Mouse (Mus musculus) bone marrow macrophage, adult 2 months (primary cell): ENCODE data around the gene Tbcd. TPM values are rescaled to one million over a fixed set of nuclear protein-coding genes. Genes with fewer than 3 reads are reported as not detected.
A peak's percentile ranks its signal among the peaks of the same experiment; 100 is the strongest.

Experiments
- H3K27ac ChIP-seq: 2 replicates; pipeline ENCODE4 v1.5.1; 2012; ENCODE audit warnings: low read depth, low read length; ENCODE audit not compliant: insufficient read depth
- H3K4me1 ChIP-seq: 2 replicates; pipeline ENCODE4 v1.6.1; 2012; ENCODE audit warnings: low read length; ENCODE audit not compliant: control insufficient read depth, insufficient read depth
- H3K4me3 ChIP-seq: 2 replicates; pipeline ENCODE4 v1.5.1; 2012; ENCODE audit warnings: mild to moderate bottlenecking, low read length, moderate library complexity; ENCODE audit not compliant: insufficient read depth
- CTCF ChIP-seq: IDR thresholded peaks from 2 replicates; pipeline ENCODE4 v1.5.1; 2012; ENCODE audit warnings: low read depth, mild to moderate bottlenecking, low read length, moderate library complexity
- POLR2A ChIP-seq: IDR thresholded peaks from 2 replicates; pipeline ENCODE4 v1.6.1; 2012; ENCODE audit warnings: mild to moderate bottlenecking, low read depth, low read length, borderline replicate concordance
- polyA plus RNA-seq: library from polyadenylated mRNA; stranded (reverse); fragments of >200 nt; gene quantifications from 2 replicates; pipeline ENCODE4 v1.2.4, GENCODE M21; 2012; ENCODE audit not compliant: missing spikeins, insufficient read depth, insufficient read length

Tbcd gene
- polyA plus RNA-seq, 1 experiment = 27.4 TPM

DNA sequence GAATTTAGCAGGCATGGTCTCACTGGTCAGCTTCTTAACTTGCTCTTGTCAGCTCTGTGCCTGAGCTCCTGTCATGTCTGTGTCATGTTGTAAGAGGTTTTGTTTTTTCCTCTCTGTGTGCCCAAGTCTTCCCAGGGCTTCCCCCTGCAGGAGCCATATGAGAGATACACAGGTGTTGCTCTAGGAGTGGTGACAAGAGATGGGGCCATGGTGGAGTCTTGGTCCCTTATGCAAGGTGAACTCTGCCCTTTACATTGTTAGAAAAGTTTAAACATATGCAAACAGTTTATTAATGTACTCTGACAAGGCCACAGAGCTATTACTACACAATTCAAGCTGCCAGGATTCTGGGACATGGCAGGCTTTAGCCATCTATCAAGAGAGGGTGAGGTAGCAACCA, 164.8 kb downstream of the Tbcd start:
- H3K4me3 ChIP-seq = no peak overlapping the region
- no peaks in the 10 kb centered on the region for H3K4me1 ChIP-seq
- TF ChIP-seq POLR2A (no peak), CTCF (no peak)
- no peak overlapping the region for H3K27ac ChIP-seq

DNA sequence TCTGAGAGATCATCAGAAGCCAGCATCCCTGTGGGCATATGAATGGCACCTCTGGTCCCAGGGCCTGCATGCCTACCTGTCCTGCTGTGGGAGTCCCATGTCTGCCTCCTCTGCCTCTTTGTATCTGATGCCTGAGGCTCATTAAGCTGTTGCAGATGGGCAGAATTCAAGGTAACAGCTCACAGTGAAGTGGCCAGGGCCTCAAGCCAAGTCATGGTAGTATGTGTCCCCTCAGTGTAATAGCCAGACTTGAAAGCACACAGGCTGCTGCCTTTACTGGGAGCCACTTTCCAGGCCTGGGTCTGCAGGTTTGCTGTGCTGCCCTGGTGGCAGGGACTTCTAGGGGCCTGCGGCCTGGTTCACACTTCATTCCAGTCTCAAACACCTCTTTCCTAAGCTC, 165.6 kb downstream of the Tbcd start:
- no peak overlapping the region for H3K27ac ChIP-seq
- H3K4me3 ChIP-seq = no peak overlapping the region
- no peak for TF ChIP-seq POLR2A
- TF ChIP-seq CTCF = no peak
- no peaks in the 10 kb centered on the region for H3K4me1 ChIP-seq

DNA sequence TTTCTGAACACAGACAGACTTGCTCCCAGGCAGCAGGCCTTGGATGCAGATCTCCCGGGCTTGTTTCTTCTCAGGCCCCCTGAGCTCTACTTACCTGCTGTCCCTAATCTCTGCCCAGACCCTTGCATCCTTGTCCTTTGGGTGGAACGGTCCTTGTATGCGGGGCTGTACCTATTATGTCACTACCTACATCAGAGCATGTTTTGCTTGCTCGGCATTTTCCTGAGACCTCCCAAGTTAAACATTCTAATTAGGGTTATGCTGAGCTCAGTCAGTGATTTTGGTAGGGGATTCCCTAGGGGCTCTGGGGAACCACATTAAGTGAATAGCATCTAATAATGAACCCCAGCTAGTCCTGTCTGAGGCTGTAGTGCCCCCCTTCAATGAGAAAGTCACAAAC, 173.3 kb downstream of the Tbcd start:
- no peak overlapping the region for H3K4me3 ChIP-seq
- H3K27ac ChIP-seq = no peak overlapping the region
- no peak for TF ChIP-seq CTCF
- no peak for TF ChIP-seq POLR2A
- H3K4me1 ChIP-seq = peaks cover 4% of the 10 kb centered on the region; the same call in 1 of the 2 replicates

DNA sequence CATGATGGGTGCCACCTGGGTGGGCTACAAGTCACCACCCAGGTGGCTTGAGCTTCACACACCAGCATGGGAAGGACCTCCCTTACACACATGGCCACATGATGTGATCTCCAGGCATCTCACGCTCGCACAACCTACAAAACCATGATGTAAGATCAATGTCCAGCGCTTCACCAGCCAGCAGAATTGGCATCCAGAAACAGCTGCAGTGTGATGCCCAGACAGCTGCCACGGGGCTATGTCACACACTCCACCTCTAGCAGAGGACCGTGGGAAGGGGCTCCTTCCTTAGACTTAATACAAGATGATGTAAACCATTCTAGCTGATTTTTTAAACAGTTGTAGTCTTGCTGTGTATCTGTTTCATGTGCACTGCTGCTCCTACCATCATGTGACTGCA, 175.8 kb downstream of the Tbcd start:
- peaks cover 4% of the 10 kb centered on the region; the same call in 1 of the 2 replicates for H3K4me1 ChIP-seq
- H3K4me3 ChIP-seq = no peak overlapping the region
- TF ChIP-seq POLR2A (no peak), CTCF (no peak)
- no peak overlapping the region for H3K27ac ChIP-seq

- no peak for TF ChIP-seq POLR2A
- no peak for TF ChIP-seq CTCF
Observed at GRCm38 (mm10) chr11:121629529-121629928, 177.8 kb downstream of the Tbcd start.

DNA sequence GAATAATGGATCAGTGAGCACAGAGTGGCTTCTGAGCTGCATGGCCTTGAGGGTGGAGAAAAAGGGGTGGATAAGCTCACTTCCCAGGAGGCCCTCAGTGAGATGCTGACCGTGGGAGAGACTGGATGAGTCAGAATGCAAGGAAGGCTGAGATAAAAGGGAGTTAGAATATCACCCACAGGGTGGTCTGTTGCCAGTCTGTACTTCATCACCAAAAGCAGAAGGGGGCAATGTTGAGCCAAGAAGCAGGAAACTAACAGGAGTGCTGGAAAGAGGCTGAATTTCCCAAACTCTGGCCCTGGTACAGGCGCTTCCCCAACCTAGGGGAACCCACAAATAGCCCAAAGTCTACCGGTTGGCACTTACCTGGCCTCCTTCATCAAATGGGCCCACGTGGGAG, 178.7 kb downstream of the Tbcd start:
- TF ChIP-seq CTCF (0 out of 2 replicates have a peak, but pooled peaks have one; percentile 8), POLR2A (no peak)
- H3K4me3 ChIP-seq = no peak overlapping the region
- peaks cover 4% of the 10 kb centered on the region; the same call in 1 of the 2 replicates for H3K4me1 ChIP-seq
- H3K27ac ChIP-seq = no peak overlapping the region

More at GRCm38 (mm10) chr11:121629529-121629928, 177.8 kb downstream of the Tbcd start:
- peaks cover 4% of the 10 kb centered on the region; the same call in 1 of the 2 replicates for H3K4me1 ChIP-seq
- H3K4me3 ChIP-seq = no peak overlapping the region
- no peak overlapping the region for H3K27ac ChIP-seq

DNA sequence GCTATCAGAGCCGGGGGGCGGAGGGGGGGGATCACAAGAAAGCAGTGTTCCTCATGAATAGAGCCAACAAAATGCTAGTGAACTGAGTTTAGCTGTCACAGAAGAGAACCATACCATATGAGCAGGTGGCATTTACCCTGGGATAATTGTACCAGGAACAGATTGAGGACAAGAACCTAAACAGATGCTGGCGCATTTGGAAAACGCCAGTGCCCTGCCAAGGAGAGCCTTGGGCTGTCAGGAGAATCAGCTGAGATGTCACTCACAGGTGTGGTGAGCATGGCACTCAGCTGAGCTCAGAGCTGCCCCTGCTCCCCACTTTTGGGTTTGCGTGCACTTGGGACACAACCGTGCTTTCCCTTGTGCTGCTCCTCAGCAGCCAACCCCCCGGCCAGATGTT, 179.7 kb downstream of the Tbcd start:
- Histone ChIP-seq H3K4me1 (peaks cover 9% of the 10 kb centered on the region; the same call in 1 of the 2 replicates), H3K4me3 (no peak overlapping the region), H3K27ac (no peak overlapping the region)
- TF ChIP-seq POLR2A (no peak), CTCF (no peak)

DNA sequence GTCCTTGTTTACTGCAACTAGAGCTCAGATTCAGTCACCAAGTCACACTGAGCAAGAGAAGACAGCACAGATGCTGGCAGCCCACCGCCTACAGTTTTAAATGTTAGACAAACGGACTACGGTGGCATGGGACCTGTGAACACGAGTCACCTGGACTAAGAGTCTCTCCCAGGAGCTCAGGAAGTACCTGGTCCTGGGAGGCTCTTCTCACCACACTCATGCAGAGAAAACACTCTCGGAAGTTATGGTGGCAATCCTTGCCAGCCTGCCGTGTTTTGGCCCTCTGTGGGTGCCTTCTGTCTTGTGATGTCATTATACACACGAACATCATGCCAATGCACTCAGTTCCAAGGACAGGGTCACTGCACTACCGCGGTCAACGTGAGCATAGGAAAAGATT, 184.9 kb downstream of the Tbcd start:
- TF ChIP-seq POLR2A (no peak), CTCF (no peak)
- Histone ChIP-seq H3K27ac (no peak overlapping the region), H3K4me3 (no peak overlapping the region), H3K4me1 (peaks cover 5% of the 10 kb centered on the region; the same call in 1 of the 2 replicates)

- Histone ChIP-seq H3K27ac (no peak overlapping the region), H3K4me3 (no peak overlapping the region), H3K4me1 (no peaks in the 10 kb centered on the region)
- no peak for TF ChIP-seq CTCF
- no peak for TF ChIP-seq POLR2A
Observed at GRCm38 (mm10) chr11:121641501-121642145, 189.9 kb downstream of the Tbcd start.

- Histone ChIP-seq H3K4me1 (no peaks in the 10 kb centered on the region), H3K4me3 (no peak overlapping the region), H3K27ac (no peak overlapping the region)
- no peak for TF ChIP-seq CTCF
- no peak for TF ChIP-seq POLR2A
Observed at GRCm38 (mm10) chr11:121645394-121645793, 193.6 kb downstream of the Tbcd start.
